Mouse (Mus musculus) cerebellum, adult (tissue): ENCODE measurements around the gene Zfp341.

Source experiments
- ATAC-seq: cut with Nextera tagmentation; 2 replicates; pipeline ENCODE4 v1.9.2; 2017; ENCODE audit warnings: mild to moderate bottlenecking, moderate library complexity, mixed read lengths; ENCODE audit not compliant: insufficient number of reproducible peaks, low FRiP score, low TSS enrichment

Zfp341 gene

DNA sequence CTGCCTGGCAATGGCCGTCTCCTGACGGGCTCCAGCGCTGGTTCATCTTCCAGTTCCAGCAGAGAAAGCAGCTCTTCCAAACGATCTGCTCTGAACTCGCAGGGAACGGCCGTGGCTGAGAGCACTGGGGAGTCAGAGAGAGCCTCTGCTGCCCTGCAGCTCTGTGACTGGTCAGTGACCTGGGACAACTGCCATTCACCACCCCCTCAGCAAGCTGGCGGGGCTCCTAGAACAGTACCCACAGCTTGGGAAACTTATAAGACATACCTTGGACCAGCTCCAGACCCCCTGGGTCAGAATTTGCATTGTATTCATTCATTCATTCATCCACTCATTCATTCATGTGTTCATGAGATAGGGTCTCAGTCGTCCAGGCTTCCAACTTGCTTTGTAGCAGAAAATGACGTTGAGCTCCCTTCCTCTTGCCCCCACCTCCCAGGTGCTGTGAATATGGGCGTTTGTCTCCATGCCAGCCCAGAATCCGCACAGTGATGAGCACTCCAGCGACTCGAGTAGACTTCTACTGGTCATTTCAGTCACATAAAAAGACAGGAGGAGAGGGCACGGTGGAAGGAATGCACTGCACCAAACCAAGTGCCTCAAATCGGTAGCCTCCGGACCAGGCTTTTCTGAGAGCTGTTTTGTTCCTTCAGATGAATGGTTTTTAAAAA is 28.0 kb upstream of the Zfp341 start:
- ATAC-seq = no peak

DNA sequence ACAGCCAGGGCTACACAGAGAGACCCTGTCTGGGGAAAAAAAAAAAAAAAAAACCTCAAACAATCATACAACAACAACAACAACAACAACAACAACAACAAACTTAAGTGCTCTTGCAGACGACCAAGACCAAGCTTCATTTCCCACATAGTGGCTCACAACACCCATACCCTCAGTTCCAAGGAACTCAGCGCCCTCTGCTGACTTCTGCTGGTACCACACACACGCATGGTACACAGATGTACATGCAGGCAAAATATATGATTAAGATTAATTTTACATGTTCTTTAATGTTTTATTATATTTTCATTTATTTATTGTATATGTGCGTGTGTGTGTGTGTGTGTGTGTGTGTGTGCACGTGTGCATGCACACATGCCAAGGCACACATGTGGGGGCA is 26.7 kb upstream of the Zfp341 start:
- ATAC-seq = no peak

DNA sequence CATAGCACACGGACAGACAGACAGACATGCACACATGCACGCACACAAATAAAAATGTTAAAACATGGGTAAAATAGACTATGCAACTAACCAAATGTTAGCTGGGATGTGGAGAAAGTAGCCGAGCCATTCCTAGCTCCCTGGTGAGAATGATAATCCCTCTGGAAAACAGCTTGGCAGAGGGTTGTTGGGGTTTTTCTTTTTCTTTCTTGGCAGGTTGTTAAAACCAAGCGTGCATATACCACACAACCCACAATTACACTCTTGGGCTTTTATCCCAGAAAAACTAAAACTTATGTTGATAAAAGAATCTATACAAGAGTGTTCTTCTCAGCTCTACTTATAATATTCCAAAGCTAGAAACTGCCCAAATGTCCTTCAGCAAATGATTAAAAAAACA is 24.0 kb upstream of the Zfp341 start:
- ATAC-seq = no peak

DNA sequence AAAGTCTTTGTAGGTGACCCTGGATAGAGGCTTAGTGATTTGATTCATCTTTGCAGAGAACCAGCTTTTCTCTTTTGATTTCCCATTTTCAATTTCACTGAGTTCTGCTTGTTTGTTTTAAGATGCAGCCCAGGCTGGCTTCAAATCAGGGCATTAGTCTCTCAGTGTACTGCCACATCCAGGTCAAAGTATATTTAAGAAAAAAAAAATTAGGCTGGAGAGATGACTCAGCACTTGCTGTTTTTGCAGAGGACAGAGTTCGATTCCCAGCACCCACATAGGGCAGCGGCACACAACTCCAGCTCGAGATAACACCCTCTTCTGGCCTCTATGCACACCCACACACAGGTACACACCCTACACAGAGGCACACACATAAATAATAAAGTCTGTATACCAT is 21.9 kb upstream of the Zfp341 start:
- ATAC-seq = no peak

DNA sequence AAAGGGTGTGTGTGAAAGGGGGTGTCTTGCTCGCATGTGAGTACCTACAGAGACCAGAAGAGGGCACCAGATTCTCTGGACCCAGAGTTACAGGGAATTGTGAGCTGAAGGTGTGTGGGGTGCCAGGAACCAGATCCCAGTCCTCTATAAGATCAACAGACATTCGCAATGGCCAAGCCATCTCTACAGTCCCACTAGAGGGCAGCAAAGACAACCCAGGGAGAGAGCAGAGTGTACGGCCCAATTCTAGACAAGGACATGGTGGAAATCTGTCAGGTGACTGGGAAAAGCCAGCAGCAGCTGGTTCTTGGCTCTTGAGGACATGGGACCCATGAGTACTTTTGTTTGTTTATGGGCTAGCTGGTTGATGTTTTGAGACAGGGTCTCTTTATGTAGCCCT is 20.1 kb upstream of the Zfp341 start:
- no peak for ATAC-seq

DNA sequence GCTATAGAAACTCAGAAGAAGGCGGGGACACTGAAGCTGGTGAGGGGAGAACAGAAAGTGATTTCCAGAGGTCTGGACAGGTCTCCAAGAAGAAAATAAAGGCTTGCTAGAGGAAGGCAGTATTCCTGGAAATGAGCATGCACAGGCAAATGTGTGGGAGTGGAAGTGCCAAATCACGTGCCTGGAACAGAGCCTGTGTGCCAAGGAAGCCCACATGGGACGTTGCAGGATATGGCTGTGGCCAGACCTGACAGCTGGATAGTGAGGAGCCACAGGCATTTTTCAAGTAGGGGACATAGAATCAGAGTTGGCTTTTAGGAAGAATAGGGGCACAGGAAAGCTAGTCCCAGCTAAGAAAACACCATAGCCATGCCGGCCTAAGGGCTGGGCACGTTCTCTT is 17.3 kb upstream of the Zfp341 start:
- no peak for ATAC-seq

DNA sequence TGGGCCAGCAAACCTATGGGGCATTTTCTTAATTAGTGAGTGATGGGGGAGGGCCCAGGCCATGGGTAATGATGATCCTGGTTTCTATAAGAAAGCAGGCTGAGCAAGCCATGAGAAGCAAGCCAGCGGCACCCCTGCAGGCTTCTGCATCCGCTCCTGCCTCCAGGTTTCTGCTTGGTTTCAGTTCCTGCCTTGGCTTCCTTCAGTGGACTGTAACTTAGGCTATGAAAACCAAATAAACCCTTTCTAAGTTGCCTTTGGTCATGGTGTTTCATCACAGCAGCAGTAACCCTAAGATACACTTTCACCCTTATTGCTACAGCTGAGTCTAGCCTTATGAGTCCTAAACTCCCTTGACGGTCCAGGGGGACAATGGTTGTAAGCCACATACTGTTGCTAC is 15.7 kb upstream of the Zfp341 start:
- no peak for ATAC-seq

DNA sequence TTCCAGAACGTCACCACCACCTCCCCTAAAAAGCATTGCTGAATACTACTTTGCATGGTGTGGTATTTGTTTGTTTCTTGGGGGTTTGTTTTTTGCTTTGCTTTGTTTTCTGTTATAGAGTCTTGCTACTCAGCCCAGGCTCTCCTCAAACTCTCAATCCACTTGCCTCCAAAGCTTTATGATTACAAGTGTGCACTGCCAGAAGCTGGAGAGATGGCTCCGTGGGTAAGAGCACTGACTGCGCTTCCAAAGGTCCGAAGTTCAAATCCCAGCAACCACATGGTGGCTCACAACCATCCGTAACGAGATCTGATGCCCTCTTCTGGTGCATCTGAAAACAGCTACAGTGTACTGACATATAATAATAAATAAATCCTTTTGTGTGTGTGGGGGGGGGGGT is 12.5 kb upstream of the Zfp341 start:
- ATAC-seq = no peak

DNA sequence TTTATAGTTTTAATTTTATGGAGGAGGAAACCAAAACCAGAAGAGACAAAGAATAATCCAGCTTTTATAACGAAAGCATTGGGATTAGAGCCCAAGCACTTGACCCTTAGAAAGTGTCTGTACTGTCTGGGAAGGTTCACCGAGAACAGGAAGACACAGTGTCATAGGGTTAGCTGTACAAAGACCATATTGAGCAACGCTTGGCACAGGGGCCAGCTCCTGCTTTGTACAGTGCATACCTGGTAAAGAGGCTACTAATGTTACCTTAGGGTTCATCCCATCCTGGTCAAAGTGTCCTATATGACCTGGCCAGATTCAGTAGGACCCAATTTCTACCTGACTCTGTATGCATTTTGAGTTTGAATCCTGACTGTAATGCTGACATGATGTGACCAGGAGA is 11.8 kb upstream of the Zfp341 start:
- ATAC-seq = no peak

DNA sequence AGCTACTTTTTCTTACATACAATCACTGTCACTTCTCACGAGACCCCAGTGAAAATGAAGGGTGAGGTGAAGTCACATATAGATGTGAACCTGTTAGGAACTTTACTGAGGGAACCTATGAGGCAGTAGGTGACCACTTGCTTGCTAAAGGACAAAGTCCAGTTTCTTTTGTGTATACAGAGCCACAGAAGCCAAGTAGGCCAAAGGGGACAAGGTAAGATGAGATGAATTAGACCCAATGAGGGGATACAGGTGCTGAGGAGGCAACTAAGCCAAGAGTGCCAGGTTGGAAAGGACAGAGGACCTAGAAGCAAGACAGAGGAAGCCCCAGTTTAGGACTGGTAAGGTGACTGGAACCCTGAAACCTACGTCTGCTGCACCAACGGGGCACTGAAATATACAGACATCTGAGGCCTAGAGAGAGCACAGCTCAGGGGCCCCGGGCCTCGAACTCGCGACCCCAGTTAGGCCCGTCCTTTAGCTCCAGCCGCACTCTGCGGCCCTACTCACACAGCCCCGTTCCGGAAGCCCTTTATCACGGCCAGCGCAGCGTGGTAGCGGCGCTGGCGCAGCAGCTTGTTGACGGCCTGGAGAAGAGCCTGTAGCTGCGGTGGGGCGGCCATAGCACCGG is 10.0 kb upstream of the Zfp341 start:
- ATAC-seq = no peak

DNA sequence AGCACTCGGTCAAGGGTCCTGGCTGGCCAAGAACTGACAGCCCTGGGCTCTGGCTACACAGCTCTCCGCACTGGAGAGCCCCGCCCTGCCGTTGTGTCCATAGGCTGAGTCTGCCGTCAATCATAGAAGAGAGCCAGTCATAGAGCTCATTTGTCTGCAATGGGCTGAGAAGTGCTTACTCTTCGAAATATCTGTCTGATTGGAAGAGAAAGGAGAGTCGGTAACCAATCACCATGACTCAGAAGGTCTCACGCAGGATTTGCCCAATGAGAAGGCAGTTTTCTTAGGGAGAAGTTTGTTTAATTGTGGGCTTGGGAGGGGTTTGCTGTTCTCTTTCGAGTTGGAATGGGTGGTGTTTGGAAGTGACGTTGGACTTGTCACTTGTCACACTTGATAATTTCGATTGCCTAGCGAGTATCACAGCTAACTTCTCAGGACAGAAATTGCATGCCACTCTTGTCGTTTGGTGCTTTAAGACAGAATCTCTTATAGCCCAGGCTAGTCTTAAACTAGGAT is 9.4 kb upstream of the Zfp341 start, which contains the start of gene Pxmp4:
TSS of gene Pxmp4 (minus strand) at position 71 of the 516 bp plus-strand sequence.
- ATAC-seq = peak; percentile 100

DNA sequence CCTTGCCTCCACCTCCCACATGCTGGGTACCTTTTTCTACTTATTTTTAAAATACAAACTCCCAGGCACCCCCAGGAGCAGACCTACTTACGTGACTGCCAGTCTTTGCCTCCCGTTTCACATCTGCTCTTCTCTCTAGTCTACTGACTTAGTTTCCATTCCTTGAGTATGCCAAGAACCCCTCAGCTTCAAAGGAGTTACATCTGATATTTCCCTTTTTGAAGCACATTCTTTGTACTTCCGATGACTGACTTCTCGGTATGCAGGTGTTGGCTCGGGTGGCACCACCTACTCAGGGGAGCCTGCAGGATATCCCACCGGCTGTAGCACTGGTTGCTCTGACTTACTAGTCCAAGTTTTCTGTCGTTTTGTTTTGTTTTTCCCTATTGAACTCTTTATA is 8.9 kb upstream of the Zfp341 start:
- no peak for ATAC-seq

DNA sequence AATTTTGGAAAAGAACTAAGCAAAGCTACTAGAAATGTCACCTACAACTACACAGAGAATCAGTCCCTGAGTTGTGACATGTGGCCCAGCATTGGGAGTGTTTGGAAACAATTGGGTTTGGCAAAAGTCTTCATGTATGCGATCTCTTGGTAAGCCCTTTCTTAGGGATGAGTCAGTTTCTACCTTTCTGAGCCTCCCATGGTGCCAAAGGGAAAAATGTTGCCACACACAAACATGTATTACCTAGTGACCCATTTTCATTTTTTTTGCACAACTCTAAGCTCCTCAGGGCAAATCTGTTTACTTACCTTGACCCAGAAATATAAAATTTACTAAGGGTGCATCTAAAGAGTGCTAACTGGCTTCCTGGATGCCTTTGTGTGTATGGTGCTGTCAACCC is 6.1 kb upstream of the Zfp341 start:
- no peak for ATAC-seq

DNA sequence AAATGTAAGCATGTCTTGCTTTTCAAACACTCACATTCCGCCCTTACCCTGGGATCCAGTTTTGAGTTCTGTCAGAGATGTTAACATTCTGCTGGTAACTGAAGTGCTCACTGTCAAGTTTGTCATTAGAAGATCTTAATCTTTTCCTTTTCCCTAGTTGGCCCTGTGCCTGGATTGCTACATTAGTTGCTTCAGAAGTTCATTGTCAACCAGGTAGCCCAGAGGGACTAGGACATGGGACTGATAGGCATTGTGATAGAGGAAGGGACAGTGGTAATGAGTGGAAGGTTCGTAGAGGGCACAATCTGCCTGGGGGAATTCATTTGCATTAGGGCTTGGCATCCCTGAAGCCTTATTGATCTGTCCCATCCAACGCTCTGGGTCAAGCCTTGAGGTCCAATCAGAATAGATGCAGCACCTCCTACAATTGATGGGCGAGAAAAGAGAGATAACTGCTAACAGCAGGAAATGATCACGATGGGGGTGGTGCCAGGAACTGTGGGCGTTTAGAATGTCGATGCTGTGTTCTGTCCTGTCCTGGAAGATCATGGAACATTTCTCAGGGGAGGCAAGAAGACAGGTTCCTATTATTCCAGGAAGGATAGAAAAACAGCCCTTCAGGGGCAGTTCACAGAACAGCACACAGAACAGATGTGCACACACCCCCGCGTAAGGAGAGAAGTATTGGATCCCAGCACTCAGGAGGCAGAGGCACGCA is 3.9 kb upstream of the Zfp341 start:
- no peak for ATAC-seq

DNA sequence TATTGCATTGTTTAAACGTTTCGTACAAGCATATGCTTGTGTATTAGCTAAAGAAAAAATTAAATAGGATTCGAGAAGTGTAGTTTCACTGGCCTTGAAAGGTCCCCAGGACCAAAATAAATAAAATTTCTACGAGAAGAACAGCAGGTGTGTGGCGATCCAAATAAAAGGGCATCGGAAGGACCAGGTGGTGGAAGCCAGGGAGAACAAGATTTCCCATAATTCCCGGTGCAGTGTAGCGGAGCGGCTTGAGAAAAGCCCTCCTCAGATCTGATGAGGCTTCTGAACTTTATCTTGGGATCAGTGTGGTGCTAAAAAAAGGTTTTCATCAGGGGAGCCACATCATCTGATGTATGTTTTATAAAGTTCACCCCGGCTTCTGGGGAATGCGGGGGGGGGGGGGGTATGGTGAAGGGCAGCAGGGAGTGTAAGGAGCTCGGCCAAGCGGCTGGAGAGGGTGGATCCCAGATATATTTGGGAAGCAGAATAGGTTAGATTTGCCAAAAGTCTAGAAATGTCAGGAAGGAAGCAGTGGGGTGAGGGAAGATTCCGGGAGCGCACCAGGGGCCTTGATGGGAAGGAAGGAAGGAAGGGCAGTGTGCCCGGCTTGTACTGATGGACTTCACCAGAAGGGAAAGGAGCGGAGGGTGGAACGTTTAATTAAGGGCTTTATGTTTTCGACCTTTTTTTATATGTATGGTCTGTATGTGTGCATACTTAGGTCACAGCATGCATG is 1.9 kb downstream of the Zfp341 start:
- peak; percentile 23; the same call in 1 of the 2 replicates for ATAC-seq

DNA sequence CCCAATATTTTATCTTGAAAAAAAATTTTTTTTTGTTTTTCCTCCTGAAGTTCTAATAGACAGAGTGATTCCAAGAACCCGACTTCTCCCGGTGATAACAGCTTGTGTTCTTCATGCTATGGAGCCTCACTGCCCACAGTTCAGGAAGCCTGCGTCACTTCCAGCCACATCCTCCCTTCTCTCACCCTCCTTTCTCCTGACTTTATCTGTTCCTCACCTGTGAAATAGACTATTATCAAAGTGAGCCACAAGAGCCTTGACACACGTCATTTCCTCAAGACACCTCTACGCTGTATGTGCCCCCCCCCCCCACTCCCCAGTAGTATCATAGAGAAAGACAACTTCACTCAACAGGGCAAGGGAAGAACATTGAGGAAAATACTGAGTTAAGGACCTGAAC is 2.6 kb downstream of the Zfp341 start:
- no peak for ATAC-seq

DNA sequence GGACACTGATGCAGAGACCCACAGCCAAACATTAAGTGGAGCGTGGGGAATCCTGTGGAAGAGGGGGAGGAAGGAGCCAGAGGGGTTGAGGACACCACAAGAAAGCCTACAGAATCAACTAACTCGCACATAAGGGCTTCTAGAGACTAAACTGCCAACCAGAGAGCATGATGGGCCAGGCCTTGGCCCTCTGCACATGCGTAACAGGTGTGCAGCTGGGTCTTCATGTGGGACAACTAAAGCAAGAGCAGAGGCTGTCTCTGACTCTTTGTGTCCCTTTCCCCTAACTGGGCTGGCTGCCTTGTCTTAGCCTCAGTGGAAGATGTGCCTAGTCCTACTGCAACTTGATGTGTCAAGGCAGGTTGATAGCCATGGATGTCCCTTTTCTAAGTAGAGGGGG is 4.0 kb downstream of the Zfp341 start:
- no peak for ATAC-seq

DNA sequence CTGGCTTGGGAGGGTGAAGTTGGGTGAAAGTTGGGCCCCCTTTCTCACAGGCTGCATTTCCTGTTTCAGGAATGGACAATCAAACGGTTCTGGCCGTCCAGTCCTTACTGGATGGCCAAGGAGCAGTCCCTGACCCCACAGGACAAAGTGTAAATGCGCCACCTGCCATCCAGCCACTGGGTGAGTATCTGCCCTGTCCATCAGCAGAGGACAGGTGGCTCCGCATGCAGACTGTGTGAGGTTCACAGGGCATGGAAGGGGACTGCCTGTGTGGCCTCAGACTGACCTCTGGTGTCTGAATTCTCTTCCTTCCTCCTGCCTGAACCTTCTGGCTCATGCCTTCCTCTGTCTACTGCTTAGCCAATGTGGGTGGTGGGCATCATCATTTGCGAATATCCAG is 8.6 kb downstream of the Zfp341 start:
- ATAC-seq = no peak

DNA sequence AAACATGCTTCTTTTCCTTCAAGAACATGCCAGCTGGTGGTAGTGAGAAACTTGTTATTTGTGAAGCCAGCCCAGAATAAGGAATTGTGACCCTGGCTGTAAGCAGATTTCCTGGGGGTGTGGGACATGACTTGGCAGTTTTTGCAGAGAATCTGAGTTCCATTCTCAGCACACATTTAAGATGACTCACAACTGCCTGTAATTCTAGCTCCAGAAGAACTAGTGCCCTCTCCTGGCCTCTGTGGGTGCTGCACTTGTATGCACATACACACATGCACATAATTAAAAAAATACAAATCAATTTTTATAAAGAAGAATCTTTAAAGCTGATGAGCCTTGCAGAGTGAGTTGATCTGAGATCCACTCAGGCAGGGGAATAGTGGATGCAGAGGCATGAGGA is 11.0 kb downstream of the Zfp341 start:
- no peak for ATAC-seq

DNA sequence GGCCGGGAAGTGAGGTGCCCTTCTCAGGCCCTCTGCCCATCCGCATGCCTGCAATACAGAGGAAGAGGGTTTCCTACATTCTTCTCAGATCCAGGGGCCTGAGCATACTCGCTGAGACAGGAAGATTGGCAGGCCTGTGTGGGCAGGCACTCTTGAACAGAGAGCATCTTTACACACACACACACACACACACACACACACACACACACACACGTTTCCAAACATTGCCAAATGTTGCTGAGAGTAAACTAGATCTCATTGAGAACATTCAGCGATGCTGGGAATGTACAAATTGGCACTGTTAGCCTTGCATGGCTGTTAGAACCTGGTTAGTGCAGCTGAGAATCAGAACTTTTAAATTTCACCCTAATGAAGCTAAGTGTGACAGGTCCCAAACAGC is 17.4 kb downstream of the Zfp341 start:
- ATAC-seq = no peak

DNA sequence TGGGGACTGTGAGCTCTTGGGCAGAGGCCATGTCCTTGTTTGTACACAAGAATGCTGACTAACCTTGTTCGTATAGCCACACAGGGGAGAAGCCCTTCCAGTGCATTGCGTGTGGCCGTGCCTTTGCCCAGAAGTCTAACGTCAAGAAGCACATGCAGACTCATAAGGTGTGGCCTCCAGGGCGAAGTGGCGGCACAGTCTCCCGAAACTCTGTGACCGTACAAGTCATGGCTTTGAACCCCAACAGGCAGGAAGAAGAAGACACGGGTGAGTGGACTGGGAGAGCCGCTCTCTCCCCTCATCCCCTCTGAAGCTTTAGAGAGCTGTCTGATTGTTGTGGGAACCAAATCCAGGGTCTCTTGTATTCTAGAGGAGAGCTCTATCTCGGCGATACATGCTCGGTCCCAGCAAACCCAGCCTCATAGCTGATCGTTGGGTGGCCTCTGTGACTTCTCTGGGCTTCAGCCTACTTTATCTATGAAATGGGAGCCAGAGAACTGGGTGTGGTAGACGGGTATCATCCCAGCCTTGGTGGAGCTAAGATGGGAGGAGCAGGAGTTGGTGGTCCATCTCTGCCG is 19.2 kb downstream of the Zfp341 start:
- no peak for ATAC-seq
